Mouse (Mus musculus) thymus, adult 2 months (tissue): ENCODE results near the gene Psma6. TPM values are rescaled to one million over a fixed set of nuclear protein-coding genes. Genes with fewer than 3 reads are reported as not detected.

Experiments used
- DNase-seq: peaks from one replicate; pipeline ENCODE4 v3.0.0; 2021
- H3K27ac ChIP-seq: fragments of 200-500 bp; 2 replicates; pipeline ENCODE4 v1.5.1; 2012; ENCODE audit warnings: low read length, control low read depth; ENCODE audit not compliant: control insufficient read depth, insufficient read depth
- H3K27me3 ChIP-seq: fragments of 200-500 bp; 2 replicates; pipeline ENCODE4 v1.6.1; 2012; ENCODE audit warnings: mild to moderate bottlenecking, low read length, moderate library complexity, mixed read lengths; ENCODE audit not compliant: control insufficient read depth, insufficient read depth
- H3K36me3 ChIP-seq: fragments of 200-500 bp; 2 replicates; pipeline ENCODE4 v1.6.1; 2012; ENCODE audit warnings: mild to moderate bottlenecking, low read length, moderate library complexity; ENCODE audit not compliant: control insufficient read depth, insufficient read depth
- H3K4me1 ChIP-seq: fragments of 200-500 bp; replicated peaks from 2 replicates; pipeline ENCODE4 v1.6.1; 2012; ENCODE audit warnings: low read length; ENCODE audit not compliant: control insufficient read depth, insufficient read depth
- H3K4me3 ChIP-seq: fragments of 200-500 bp; 2 replicates; pipeline ENCODE4 v1.5.1; 2012; ENCODE audit warnings: mild to moderate bottlenecking, low read length, control low read depth, moderate library complexity; ENCODE audit not compliant: control insufficient read depth, insufficient read depth
- CTCF ChIP-seq: fragments of 200-500 bp; IDR thresholded peaks from 2 replicates; pipeline ENCODE4 v1.5.1; 2012; ENCODE audit warnings: mild to moderate bottlenecking, control low read depth, low read length, moderate library complexity, borderline replicate concordance; ENCODE audit not compliant: control insufficient read depth, poor library complexity, insufficient read depth; ENCODE audit errors: extremely low read depth
- POLR2A ChIP-seq: fragments of 200-500 bp; IDR thresholded peaks from 2 replicates; pipeline ENCODE4 v1.6.1; 2012; ENCODE audit warnings: mild to moderate bottlenecking, low read length, control low read depth, moderate library complexity; ENCODE audit not compliant: control insufficient read depth, poor library complexity, insufficient read depth; ENCODE audit errors: extremely low read depth
- WGBS: fragments of 180-500 bp; shearing (Covaris S2); methylation state at CpG from one replicate; pipeline ENCODE4 v1.1.7; 2018; 5-methylcytosine and 5-hydroxymethylcytosine counted together
- polyA plus RNA-seq: library from polyadenylated mRNA; depleted of rRNA; stranded (reverse); fragments of >200 nt; gene quantifications from 2 replicates; pipeline ENCODE4 v1.2.3, GENCODE M21; 2012

Gene Psma6
- polyA plus RNA-seq, 1 experiment = 92.3 TPM

DNA sequence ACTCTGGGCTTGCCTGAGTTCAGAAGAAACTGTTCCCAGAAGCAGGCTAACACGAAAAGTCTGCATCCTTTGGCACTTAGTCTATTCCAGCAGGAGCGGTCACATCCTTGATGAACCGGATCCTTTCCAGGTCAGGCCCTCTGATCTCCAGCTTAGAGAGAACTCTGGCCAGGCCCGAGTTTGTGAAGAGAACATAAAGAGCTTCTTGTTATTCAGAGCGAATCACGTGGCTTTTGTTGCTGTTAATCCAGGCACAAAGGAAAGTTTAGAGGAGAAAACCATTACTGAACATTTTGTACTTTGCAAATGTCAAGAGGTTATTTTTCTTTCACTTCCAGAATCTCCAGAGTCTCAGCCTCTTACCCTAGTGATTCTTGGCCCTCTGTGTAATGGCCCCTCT lies 1.9 kb downstream of the Psma6 start:
- H3K4me1 ChIP-seq = peaks cover 66% of the 10 kb centered on the region
- no peak for DNase-seq
- WGBS = 61% methylated on average over 6 of the region's 6 CpGs

DNA sequence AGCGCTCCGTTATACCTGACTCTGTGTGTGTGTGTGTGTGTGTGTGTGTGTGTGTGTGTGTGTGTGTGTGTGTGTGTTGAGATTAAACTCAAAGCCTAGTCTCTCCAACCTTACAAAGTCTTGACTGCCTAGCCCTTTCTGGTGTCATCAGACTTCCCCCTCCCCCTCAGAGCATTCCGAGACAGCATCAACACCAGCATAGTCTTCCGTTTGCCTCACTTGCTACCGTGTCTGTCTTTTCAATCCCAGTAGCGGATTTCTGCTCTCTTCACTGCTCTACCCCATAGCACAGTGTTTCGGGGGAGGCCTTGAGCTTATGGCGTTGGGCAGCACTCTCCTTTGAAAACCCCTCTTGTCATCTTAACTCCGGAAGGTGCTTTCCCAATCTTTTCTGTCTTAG lies 2.4 kb downstream of the Psma6 start:
- Histone ChIP-seq H3K27me3 (no peaks in the 10 kb centered on the region), H3K4me1 (peaks cover 70% of the 10 kb centered on the region), H3K36me3 (no peaks in the 10 kb centered on the region), H3K27ac (peak overlapping the region; percentile 98), H3K4me3 (no peak overlapping the region)
- 80% methylated on average over 9 of the region's 9 CpGs for WGBS
- TF ChIP-seq CTCF = no peak
- TF ChIP-seq POLR2A = no peak
- DNase-seq = no peak

More for the DNA sequence above, 1.9 kb downstream of the Psma6 start:
- H3K4me3 ChIP-seq = no peak overlapping the region
- TF ChIP-seq POLR2A (no peak), CTCF (no peak)
- H3K36me3 ChIP-seq = no peaks in the 10 kb centered on the region
- H3K27ac ChIP-seq = peak overlapping the region; percentile 98
- H3K27me3 ChIP-seq = no peaks in the 10 kb centered on the region

DNA sequence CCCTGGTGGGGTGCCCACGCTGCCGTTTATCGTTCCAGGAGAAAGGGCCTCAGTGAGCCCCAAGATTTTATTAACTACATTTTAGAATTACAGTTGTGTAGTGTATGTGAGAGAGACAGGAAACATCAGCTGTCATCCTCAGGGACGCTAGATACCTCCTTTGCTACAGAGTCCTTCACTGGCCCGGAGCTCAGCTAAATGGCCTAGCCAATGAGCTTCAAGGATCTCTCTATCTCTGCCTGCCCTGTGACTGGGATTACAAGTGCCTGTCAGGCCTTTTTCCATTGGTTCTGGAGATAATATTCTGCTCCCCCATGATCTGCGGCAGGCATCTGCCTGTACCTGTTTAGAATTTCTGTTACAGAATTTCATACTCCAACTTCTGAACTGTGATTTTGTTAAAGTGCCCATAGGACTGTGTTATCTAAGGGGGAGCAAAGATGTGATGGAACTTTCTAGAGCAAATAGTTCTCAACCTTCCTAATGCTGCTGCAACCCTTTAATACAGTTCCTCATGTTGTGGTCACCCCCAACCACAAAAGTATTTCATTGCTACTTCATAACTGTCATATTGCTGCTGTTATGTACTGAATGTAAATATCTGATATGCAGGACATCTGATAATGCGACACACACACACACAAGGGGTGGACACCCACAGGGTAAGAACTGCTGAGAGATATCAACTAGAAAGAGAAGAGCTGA lies 3.2 kb downstream of the Psma6 start:
- no peak for DNase-seq
- WGBS = 50% methylated on average over 7 of the region's 7 CpGs
- Histone ChIP-seq H3K4me3 (no peak overlapping the region), H3K4me1 (peaks cover 71% of the 10 kb centered on the region), H3K27ac (peak overlapping the region; percentile 98), H3K36me3 (no peaks in the 10 kb centered on the region), H3K27me3 (no peaks in the 10 kb centered on the region)
- TF ChIP-seq POLR2A (no peak), CTCF (no peak)

DNA sequence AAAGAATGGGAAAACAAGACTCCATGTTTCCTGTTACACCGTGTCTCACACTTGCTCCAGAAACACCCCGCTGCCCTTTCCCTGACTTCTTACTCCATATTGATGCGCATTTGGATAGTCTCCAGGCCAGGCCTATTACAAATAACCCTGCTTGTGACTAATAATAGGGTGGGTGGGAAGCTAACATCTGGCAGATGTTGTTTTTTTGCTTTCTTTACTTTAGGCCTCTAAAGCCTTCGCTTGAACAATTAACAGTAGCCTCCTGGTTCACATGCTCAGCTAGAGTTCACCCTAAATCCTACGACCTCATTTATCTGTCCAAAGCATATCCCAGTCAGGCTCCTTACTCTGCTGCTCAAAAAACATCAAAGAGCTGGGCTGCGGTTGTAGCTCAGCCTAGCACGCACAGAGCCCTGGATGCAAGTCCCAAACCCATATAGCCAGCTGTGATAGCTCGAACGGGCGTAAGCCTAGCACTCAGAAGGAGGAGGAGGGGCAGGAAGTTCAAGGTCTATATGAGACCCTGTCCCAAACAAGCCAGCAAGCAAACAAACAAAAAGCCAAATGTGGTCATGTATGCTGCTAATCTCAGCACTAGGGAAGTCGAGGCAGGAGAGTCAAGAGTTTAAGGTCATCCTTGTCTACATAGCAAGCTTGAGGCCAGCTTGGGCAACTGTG lies 3.9 kb downstream of the Psma6 start:
- Histone ChIP-seq H3K36me3 (no peaks in the 10 kb centered on the region), H3K4me1 (peaks cover 70% of the 10 kb centered on the region), H3K4me3 (no peak overlapping the region), H3K27ac (peak overlapping the region; percentile 98), H3K27me3 (no peaks in the 10 kb centered on the region)
- WGBS = 20% methylated on average over 11 of the region's 11 CpGs
- TF ChIP-seq CTCF (no peak), POLR2A (no peak)
- peak; percentile 75 for DNase-seq

DNA sequence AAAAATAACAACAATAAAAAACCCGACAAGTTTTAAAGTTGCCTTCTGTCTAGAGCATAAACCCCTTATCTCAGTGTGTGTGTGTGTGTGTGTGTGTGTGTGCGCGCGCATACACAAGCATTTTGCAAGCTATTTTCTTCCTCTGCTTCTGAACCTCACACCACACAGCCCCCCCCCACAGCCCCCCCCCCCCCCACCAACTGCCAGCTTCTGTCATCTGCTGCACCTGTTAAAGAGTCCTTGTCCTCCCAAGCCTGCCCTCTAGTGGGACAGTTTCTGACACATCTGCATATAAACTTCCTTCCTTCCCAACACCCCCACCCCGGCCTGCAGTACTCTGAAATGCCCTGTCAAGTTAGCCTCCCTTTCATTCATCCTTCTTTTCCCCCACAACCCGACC lies 4.5 kb downstream of the Psma6 start:
- Histone ChIP-seq H3K4me1 (peaks cover 68% of the 10 kb centered on the region), H3K27ac (peak overlapping the region; percentile 98), H3K36me3 (no peaks in the 10 kb centered on the region), H3K27me3 (no peaks in the 10 kb centered on the region), H3K4me3 (no peak overlapping the region)
- TF ChIP-seq POLR2A (no peak), CTCF (no peak)
- DNase-seq = peak; percentile 95
- WGBS = 4% methylated on average over 6 of the region's 6 CpGs

DNA sequence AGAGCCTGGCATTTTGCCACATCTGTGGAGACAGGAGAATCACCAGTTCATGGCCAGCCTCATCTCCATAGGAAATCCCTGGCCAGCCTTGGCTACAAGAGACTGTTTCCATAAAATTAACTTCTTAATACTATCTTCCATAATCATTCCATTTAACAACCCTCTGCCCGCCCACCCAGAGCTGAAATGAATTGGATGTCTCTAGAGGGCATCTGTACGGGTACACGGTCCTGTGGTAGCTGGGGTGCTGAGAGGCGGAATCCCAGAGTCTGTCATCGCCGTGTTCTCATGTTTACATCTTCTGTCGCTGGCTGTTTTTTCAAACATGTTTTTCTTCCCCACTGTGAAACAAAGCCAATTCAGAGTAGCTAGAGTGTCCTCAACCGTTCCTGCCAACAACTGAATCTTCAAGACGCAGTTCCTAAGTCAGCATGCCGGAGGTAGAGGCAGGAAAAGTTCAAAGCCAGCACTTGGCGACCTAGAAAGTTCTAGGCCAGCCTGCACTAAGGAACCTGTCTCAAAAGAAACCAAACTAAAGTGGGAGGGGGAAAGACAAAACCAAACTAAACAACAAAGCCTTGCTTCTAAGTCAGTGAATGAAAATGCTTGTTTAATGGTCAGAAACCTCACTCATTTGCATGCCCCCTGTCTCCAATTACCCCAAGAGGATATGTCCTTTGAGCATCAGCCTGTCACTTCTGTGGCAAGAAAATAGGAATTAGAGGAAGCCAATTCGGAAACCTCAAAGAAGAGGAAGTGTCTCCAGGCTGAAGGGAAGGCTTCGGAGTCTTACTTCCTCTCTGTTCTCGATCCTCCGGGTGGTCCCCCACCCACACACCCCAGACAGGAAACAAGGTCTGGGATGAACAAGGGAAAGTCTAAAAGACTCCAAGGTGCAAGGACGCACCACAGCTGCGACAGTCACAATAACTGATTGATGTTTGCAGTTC lies 5.4 kb downstream of the Psma6 start:
- WGBS = 11% methylated on average over 17 of the region's 17 CpGs
- Histone ChIP-seq H3K4me3 (no peak overlapping the region; the same call in 1 of the 2 replicates), H3K27ac (peak overlapping the region; percentile 98), H3K4me1 (peaks cover 60% of the 10 kb centered on the region), H3K36me3 (no peaks in the 10 kb centered on the region), H3K27me3 (no peaks in the 10 kb centered on the region)
- no peak for TF ChIP-seq CTCF
- DNase-seq = peak; percentile 67
